Mouse (Mus musculus): ENCODE data around the gene Spem2.

DNA sequence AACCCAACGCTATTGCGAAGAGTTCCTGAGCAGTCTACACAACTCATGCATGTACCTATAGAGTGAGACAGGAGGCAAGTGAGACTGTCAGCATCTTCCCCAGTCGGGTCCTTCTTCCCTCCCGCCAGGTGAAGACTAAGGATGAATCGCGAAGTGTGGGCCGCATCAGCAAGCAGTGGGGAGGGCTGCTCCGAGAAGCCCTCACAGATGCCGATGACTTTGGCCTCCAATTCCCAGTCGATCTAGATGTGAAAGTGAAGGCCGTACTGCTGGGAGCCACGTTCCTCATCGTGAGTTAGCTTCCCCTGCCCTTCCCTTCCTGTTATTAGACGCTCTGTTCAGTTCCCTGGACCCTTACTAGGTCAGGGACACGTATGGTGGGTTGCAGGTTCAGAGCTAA lies 31.6 kb upstream of the Spem2 start:
- TF ChIP-seq CTCF (IDR thresholded peaks at IDR 0.05; ENCODE audit: low read depth), result no peak
- no peak for TF ChIP-seq EP300 (IDR thresholded peaks at IDR 0.05; ENCODE audit: low read depth)
